Mouse (Mus musculus): ENCODE results near the gene Lyrm4. TPM values are rescaled to one million over a fixed set of nuclear protein-coding genes. Genes with fewer than 3 reads are reported as not detected.

Lyrm4 gene
- polyA plus RNA-seq, 1 experiment from 2014 or later, result 43.4 TPM

GRCm38 (mm10) chr13:36081591-36081990, 35.7 kb downstream of the Lyrm4 start:
- Histone ChIP-seq H3K4me1 (replicated peaks; ENCODE audit: control insufficient read depth, insufficient read depth, low read length) (no peaks in the 10 kb centered on the region), H3K36me3 (replicated peaks; ENCODE audit: control insufficient read depth, insufficient read depth) (peaks cover 4% of the 10 kb centered on the region; the same call in 1 of the 2 replicates), H3K27ac (no peak overlapping the region), H3K4me3 (replicated peaks; ENCODE audit: low read length) (no peak overlapping the region), H3K4me2 (replicated peaks) (no peak overlapping the region), H3K9me3 (ENCODE audit: control insufficient read depth, low read length) (no peaks in the 10 kb centered on the region), H3K27me3 (ENCODE audit: control insufficient read depth, insufficient read depth, low read length) (no peaks in the 10 kb centered on the region), H3K9ac (no peak overlapping the region)
- DNase-seq (ENCODE audit: low spot score) (no peak), ATAC-seq (ENCODE audit: low FRiP score) (no peak)
- 94% methylated on average over 3 of the region's 3 CpGs for WGBS

- 90% methylated on average over 3 of the region's 3 CpGs for WGBS
- Histone ChIP-seq H3K27ac (no peak overlapping the region), H3K4me3 (replicated peaks; ENCODE audit: low read length) (no peak overlapping the region), H3K27me3 (ENCODE audit: control insufficient read depth, insufficient read depth, low read length) (no peaks in the 10 kb centered on the region), H3K4me1 (replicated peaks; ENCODE audit: control insufficient read depth, insufficient read depth, low read length) (no peaks in the 10 kb centered on the region), H3K4me2 (replicated peaks) (no peak overlapping the region), H3K9me3 (ENCODE audit: control insufficient read depth, low read length) (no peaks in the 10 kb centered on the region), H3K36me3 (replicated peaks; ENCODE audit: control insufficient read depth, insufficient read depth) (no peaks in the 10 kb centered on the region), H3K9ac (no peak overlapping the region)
- DNase-seq (ENCODE audit: low spot score), result no peak
- no peak for ATAC-seq (ENCODE audit: low FRiP score)
These were observed 42.8 kb downstream of the Lyrm4 start for GRCm38 (mm10) chr13:36074484-36074883.

- no peak overlapping the region for H3K27ac ChIP-seq
- H3K9me3 ChIP-seq (ENCODE audit: control insufficient read depth, low read length), result no peaks in the 10 kb centered on the region
- H3K27me3 ChIP-seq (ENCODE audit: control insufficient read depth, insufficient read depth, low read length), result no peaks in the 10 kb centered on the region
- H3K4me3 ChIP-seq (replicated peaks; ENCODE audit: low read length), result no peak overlapping the region
- H3K4me2 ChIP-seq (replicated peaks), result no peak overlapping the region
- H3K36me3 ChIP-seq (replicated peaks; ENCODE audit: control insufficient read depth, insufficient read depth), result no peaks in the 10 kb centered on the region
- H3K9ac ChIP-seq, result no peak overlapping the region
- no peak for DNase-seq (ENCODE audit: low spot score)
- no peak for ATAC-seq (ENCODE audit: low FRiP score)
- H3K4me1 ChIP-seq (replicated peaks; ENCODE audit: control insufficient read depth, insufficient read depth, low read length), result no peaks in the 10 kb centered on the region
- WGBS, result 68% methylated on average over 2 of the region's 2 CpGs
These were observed 50.6 kb downstream of the Lyrm4 start for GRCm38 (mm10) chr13:36066676-36067075.

- WGBS, result 69% methylated on average over 2 of the region's 2 CpGs
- no peak for DNase-seq (ENCODE audit: low spot score)
- Histone ChIP-seq H3K36me3 (replicated peaks; ENCODE audit: control insufficient read depth, insufficient read depth) (no peaks in the 10 kb centered on the region), H3K4me3 (replicated peaks; ENCODE audit: low read length) (no peak overlapping the region), H3K27me3 (ENCODE audit: control insufficient read depth, insufficient read depth, low read length) (no peaks in the 10 kb centered on the region), H3K9me3 (ENCODE audit: control insufficient read depth, low read length) (no peaks in the 10 kb centered on the region), H3K27ac (no peak overlapping the region), H3K4me2 (replicated peaks) (no peak overlapping the region), H3K4me1 (replicated peaks; ENCODE audit: control insufficient read depth, insufficient read depth, low read length) (no peaks in the 10 kb centered on the region), H3K9ac (no peak overlapping the region)
- no peak for ATAC-seq (ENCODE audit: low FRiP score)
These were observed 59.8 kb downstream of the Lyrm4 start for GRCm38 (mm10) chr13:36057489-36057888.

GRCm38 (mm10) chr13:36056925-36057324, 60.4 kb downstream of the Lyrm4 start:
- DNase-seq (ENCODE audit: low spot score), result no peak
- no peaks in the 10 kb centered on the region for H3K4me1 ChIP-seq (replicated peaks; ENCODE audit: control insufficient read depth, insufficient read depth, low read length)
- ATAC-seq (ENCODE audit: low FRiP score), result no peak
- no peak overlapping the region for H3K4me3 ChIP-seq (replicated peaks; ENCODE audit: low read length)
- no peak overlapping the region for H3K27ac ChIP-seq
- no peaks in the 10 kb centered on the region for H3K27me3 ChIP-seq (ENCODE audit: control insufficient read depth, insufficient read depth, low read length)
- H3K36me3 ChIP-seq (replicated peaks; ENCODE audit: control insufficient read depth, insufficient read depth), result no peaks in the 10 kb centered on the region
- H3K4me2 ChIP-seq (replicated peaks), result no peak overlapping the region
- H3K9me3 ChIP-seq (ENCODE audit: control insufficient read depth, low read length), result no peaks in the 10 kb centered on the region
- WGBS, result 97% methylated on average over 4 of the region's 4 CpGs
- H3K9ac ChIP-seq, result no peak overlapping the region

- Histone ChIP-seq H3K9ac (no peak overlapping the region), H3K4me1 (replicated peaks; ENCODE audit: control insufficient read depth, insufficient read depth, low read length) (no peaks in the 10 kb centered on the region), H3K4me3 (replicated peaks; ENCODE audit: low read length) (no peak overlapping the region), H3K36me3 (replicated peaks; ENCODE audit: control insufficient read depth, insufficient read depth) (no peaks in the 10 kb centered on the region), H3K27ac (no peak overlapping the region), H3K27me3 (ENCODE audit: control insufficient read depth, insufficient read depth, low read length) (no peaks in the 10 kb centered on the region), H3K9me3 (ENCODE audit: control insufficient read depth, low read length) (no peaks in the 10 kb centered on the region), H3K4me2 (replicated peaks) (no peak overlapping the region)
- ATAC-seq (ENCODE audit: low FRiP score) (no peak), DNase-seq (ENCODE audit: low spot score) (no peak)
- WGBS, result 79% methylated on average over 1 of the region's 1 CpGs
These were observed 60.8 kb downstream of the Lyrm4 start for GRCm38 (mm10) chr13:36056509-36056908.

- no peak overlapping the region for H3K4me2 ChIP-seq (replicated peaks)
- DNase-seq (ENCODE audit: low spot score) (no peak), ATAC-seq (ENCODE audit: low FRiP score) (no peak)
- no peaks in the 10 kb centered on the region for H3K36me3 ChIP-seq (replicated peaks; ENCODE audit: control insufficient read depth, insufficient read depth)
- no peak overlapping the region for H3K9ac ChIP-seq
- no peaks in the 10 kb centered on the region for H3K27me3 ChIP-seq (ENCODE audit: control insufficient read depth, insufficient read depth, low read length)
- 92% methylated on average over 4 of the region's 4 CpGs for whole genome bisulfite sequencing
- H3K4me3 ChIP-seq (replicated peaks; ENCODE audit: low read length), result no peak overlapping the region
- H3K4me1 ChIP-seq (replicated peaks; ENCODE audit: control insufficient read depth, insufficient read depth, low read length), result no peaks in the 10 kb centered on the region
- H3K27ac ChIP-seq, result no peak overlapping the region
- no peaks in the 10 kb centered on the region for H3K9me3 ChIP-seq (ENCODE audit: control insufficient read depth, low read length)
These were observed 81.8 kb downstream of the Lyrm4 start for GRCm38 (mm10) chr13:36035528-36035927.

- WGBS, result 86% methylated on average over 9 of the region's 9 CpGs
- ATAC-seq (ENCODE audit: low FRiP score), result no peak
- H3K4me3 ChIP-seq (replicated peaks; ENCODE audit: low read length), result no peak overlapping the region
These were observed 85.4 kb downstream of the Lyrm4 start for GRCm38 (mm10) chr13:36031959-36032358.

GRCm38 (mm10) chr13:36019309-36020274, 97.7 kb downstream of the Lyrm4 start:
- H3K4me2 ChIP-seq (replicated peaks), result no peak overlapping the region
- H3K27ac ChIP-seq, result peak overlapping the region; percentile 88
- no peak overlapping the region for H3K4me3 ChIP-seq (replicated peaks; ENCODE audit: low read length)
- WGBS, result 34% methylated on average over 10 of the region's 10 CpGs
- peak overlapping the region; percentile 10; the same call in 1 of the 2 replicates for H3K9ac ChIP-seq
- ATAC-seq (ENCODE audit: low FRiP score) (peak; percentile 85), DNase-seq (ENCODE audit: low spot score) (peak; percentile 98)
- H3K27me3 ChIP-seq (ENCODE audit: control insufficient read depth, insufficient read depth, low read length), result no peaks in the 10 kb centered on the region
- H3K36me3 ChIP-seq (replicated peaks; ENCODE audit: control insufficient read depth, insufficient read depth), result no peaks in the 10 kb centered on the region
- H3K9me3 ChIP-seq (ENCODE audit: control insufficient read depth, low read length), result no peaks in the 10 kb centered on the region
- H3K4me1 ChIP-seq (replicated peaks; ENCODE audit: control insufficient read depth, insufficient read depth, low read length), result peaks cover 18% of the 10 kb centered on the region

More at GRCm38 (mm10) chr13:36031959-36032358, 85.4 kb downstream of the Lyrm4 start:
- Histone ChIP-seq H3K36me3 (replicated peaks; ENCODE audit: control insufficient read depth, insufficient read depth) (no peaks in the 10 kb centered on the region), H3K4me1 (replicated peaks; ENCODE audit: control insufficient read depth, insufficient read depth, low read length) (no peaks in the 10 kb centered on the region), H3K4me2 (replicated peaks) (no peak overlapping the region), H3K27me3 (ENCODE audit: control insufficient read depth, insufficient read depth, low read length) (no peaks in the 10 kb centered on the region), H3K9me3 (ENCODE audit: control insufficient read depth, low read length) (no peaks in the 10 kb centered on the region), H3K27ac (no peak overlapping the region), H3K9ac (no peak overlapping the region)
- no peak for DNase-seq (ENCODE audit: low spot score)
